Mouse (Mus musculus): ENCODE data around the gene Map4k4. TPM values are rescaled to one million over a fixed set of nuclear protein-coding genes. Genes with fewer than 3 reads are reported as not detected.

Gene Map4k4
- polyA plus RNA-seq, 1 experiment from 2014 or later, result 42.8 TPM

DNA sequence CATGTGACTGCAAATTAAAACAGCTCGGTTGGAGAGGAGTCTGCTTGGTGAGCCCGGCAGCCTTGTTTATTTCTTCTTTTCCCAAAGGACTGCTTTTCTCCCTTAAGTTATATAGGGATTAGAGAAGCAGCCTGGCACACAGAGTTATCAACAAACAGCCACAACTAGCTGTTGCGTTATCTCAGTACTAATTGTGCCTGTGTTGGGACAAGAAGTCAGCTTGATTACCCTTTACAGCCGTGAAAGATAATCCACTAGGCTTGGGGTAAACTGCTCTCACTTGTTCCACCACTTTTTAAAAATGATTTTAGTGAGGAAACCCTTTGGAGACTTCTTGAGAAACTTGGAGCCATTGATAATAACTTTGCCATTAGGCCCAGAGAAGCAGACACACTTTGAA is 36.9 kb downstream of the Map4k4 start:
- no peak for ATAC-seq (ENCODE audit: insufficient number of reproducible peaks, insufficient read depth, low FRiP score, low TSS enrichment, low read depth)
- H3K4me3 ChIP-seq, result no peak overlapping the region
- 22% methylated on average over 4 of the region's 4 CpGs for WGBS
- H3K27me3 ChIP-seq, result no peaks in the 10 kb centered on the region
- peaks cover 7% of the 10 kb centered on the region; the same call in 1 of the 2 replicates for H3K36me3 ChIP-seq
- peaks cover 95% of the 10 kb centered on the region for H3K4me1 ChIP-seq
- H3K4me2 ChIP-seq, result no peak overlapping the region
- no peak overlapping the region for H3K27ac ChIP-seq
- H3K9me3 ChIP-seq, result no peaks in the 10 kb centered on the region
- H3K9ac ChIP-seq, result no peak overlapping the region

DNA sequence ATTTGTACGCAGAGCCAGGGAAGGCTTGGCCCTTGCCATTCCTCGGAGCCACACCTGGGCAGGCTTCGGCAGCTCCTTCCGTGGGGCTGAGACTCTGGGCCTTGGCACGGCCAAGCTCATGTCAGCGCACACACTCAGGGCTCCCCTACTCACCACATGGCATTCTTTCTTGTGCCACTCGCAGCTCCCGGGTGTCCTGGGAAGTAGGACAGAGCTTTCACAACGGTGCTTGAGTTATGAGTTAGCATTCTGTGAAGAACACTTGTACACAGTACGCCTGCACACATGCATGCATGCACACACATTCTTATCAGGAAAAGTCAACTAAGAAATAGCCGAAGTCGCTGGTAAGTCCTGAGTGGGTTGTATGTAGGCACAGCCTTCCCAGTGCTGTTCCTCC is 38.7 kb downstream of the Map4k4 start:
- Histone ChIP-seq H3K4me2 (no peak overlapping the region), H3K9ac (no peak overlapping the region), H3K9me3 (no peaks in the 10 kb centered on the region), H3K4me3 (no peak overlapping the region), H3K4me1 (peaks cover 93% of the 10 kb centered on the region), H3K27me3 (no peaks in the 10 kb centered on the region), H3K27ac (no peak overlapping the region), H3K36me3 (peaks cover 7% of the 10 kb centered on the region; the same call in 1 of the 2 replicates)
- WGBS, result 79% methylated on average over 12 of the region's 12 CpGs
- no peak for ATAC-seq (ENCODE audit: insufficient number of reproducible peaks, insufficient read depth, low FRiP score, low TSS enrichment, low read depth)

DNA sequence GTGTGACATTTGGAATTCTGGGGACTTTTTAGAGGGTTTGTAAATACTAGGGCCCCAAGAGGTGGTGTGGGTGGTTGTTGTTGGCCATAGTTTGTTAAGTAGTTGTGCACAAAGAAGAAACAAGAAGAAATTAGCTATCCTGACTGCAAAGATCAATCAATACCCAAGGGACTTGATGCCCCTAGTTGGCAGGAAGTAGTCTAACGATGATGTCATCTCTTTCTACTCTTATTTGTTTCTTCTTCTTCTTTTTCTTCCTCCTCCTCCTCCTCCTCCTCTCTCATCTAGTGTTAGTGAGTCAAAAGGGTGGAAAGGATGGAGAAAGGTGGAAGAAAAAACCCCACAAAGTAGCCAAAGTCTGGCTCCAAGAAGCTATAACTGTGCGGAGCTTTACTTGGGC is 39.6 kb downstream of the Map4k4 start:
- Histone ChIP-seq H3K4me3 (no peak overlapping the region), H3K27me3 (no peaks in the 10 kb centered on the region), H3K9me3 (no peaks in the 10 kb centered on the region), H3K4me2 (no peak overlapping the region), H3K9ac (no peak overlapping the region), H3K36me3 (peaks cover 7% of the 10 kb centered on the region; the same call in 1 of the 2 replicates), H3K4me1 (peaks cover 92% of the 10 kb centered on the region), H3K27ac (no peak overlapping the region)
- no peak for ATAC-seq (ENCODE audit: insufficient number of reproducible peaks, insufficient read depth, low FRiP score, low TSS enrichment, low read depth)
- 82% methylated on average over 2 of the region's 2 CpGs for WGBS

DNA sequence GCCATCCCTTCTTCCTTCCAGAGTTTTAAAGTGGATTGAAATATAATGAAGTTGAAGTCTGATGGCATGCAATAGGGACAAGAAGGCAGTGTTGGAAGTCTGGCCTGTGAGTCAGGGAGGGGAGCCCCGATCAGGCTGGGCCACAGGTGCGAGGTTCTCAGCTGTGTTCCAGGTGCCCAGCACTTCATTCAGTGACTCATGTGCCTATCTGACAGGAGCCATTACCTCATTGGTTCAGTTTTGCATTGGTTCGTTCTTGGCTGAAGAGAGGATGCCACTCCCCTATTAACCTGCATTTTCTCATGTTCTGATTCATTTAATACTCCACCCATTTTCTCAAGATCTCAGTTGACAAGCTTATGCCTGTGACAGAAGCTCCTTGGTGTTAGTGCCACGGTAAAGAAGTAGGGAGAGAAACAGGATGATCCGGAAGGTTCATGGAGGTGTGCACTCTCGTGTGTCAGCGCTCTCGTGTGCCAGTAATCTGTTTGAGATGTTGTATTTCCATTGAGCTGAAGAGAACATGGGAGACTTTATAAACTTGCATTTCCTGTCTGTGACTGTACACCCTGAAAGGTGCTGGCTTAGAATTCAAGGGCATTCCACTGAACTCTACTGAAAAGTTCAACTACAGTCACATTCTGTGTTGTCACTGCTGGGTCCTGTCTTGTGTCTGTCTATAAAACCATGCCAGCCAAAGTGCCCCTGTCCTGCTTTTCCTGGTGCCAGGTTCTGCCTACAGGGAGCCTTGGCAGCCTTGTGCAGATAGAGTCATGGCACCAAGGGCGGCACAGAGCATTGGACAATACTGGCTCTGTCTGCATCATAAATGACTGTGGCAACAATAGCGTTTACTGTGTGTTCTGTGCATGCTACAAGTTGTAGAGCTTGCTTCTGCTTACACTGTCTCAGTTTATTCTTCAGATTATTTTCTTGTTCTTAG is 40.8 kb downstream of the Map4k4 start:
- Histone ChIP-seq H3K9ac (no peak overlapping the region), H3K9me3 (no peaks in the 10 kb centered on the region), H3K36me3 (peaks cover 7% of the 10 kb centered on the region; the same call in 1 of the 2 replicates), H3K4me2 (no peak overlapping the region), H3K27ac (peak overlapping the region; percentile 34; the same call in 1 of the 2 replicates), H3K4me1 (peaks cover 93% of the 10 kb centered on the region), H3K27me3 (no peaks in the 10 kb centered on the region), H3K4me3 (no peak overlapping the region)
- WGBS, result 67% methylated on average over 10 of the region's 10 CpGs
- ATAC-seq (ENCODE audit: insufficient number of reproducible peaks, insufficient read depth, low FRiP score, low TSS enrichment, low read depth), result no peak

DNA sequence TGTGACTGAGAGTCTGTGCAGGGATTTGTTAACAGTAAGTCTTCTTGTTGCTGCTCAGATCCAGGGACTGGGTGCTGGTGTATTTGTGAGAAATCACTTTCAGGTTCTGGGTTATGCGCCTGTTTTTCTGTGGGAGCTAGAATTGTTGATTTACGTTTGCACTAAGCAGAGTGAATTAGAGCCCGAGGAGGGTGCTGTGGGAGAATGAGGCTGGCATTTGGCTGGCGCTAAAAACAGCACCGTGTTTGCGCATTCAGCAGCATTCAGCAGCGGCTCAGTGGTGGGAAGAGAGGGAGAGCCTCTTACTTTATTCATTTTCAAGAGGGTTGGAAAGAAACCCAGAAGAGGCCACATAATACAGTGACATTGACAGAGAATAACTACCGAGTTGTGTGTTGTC is 42.2 kb downstream of the Map4k4 start:
- Histone ChIP-seq H3K27ac (peak overlapping the region; percentile 71), H3K4me3 (no peak overlapping the region), H3K4me1 (peaks cover 91% of the 10 kb centered on the region), H3K9me3 (no peaks in the 10 kb centered on the region), H3K36me3 (peaks cover 7% of the 10 kb centered on the region; the same call in 1 of the 2 replicates), H3K4me2 (peak overlapping the region; percentile 18), H3K27me3 (no peaks in the 10 kb centered on the region), H3K9ac (no peak overlapping the region)
- 30% methylated on average over 8 of the region's 8 CpGs for WGBS
- ATAC-seq (ENCODE audit: insufficient number of reproducible peaks, insufficient read depth, low FRiP score, low TSS enrichment, low read depth), result no peak

DNA sequence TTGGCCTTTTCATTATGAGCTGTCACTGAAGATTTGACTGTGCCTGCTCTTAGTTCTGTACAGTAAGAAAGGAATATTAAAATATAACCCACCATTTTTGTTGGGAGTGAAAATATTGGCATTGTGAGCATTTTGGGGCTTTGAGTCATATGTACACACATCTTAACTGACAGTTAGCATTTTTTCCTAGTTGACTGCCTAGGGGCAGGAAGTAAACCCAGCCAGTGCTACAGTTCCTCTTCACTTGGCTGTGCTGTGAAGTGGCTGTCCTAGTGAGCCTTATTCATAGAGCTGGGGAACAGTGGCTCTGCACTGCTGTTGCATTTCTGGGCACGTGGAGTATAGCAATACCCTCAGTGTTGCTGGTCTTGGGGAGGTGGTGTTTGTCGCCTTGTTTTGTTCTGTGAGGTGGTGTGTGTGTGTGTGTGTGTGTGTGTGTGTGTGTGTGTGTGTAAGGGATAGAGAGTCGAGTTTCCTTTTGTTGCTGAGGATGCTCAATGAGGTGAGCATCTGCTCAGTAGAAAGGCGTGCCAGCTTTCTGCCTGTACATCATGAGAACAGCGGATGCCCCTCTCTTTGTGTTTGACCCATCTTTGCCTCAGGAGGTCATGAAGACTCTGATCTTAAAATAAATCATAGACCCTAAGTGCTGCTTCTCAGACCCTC is 43.7 kb downstream of the Map4k4 start:
- Histone ChIP-seq H3K9me3 (no peaks in the 10 kb centered on the region), H3K9ac (no peak overlapping the region), H3K4me3 (no peak overlapping the region), H3K27me3 (no peaks in the 10 kb centered on the region), H3K4me2 (no peak overlapping the region), H3K27ac (no peak overlapping the region), H3K36me3 (peaks cover 2% of the 10 kb centered on the region; the same call in 1 of the 2 replicates), H3K4me1 (peaks cover 92% of the 10 kb centered on the region)
- no peak for ATAC-seq (ENCODE audit: insufficient number of reproducible peaks, insufficient read depth, low FRiP score, low TSS enrichment, low read depth)
- WGBS, result 41% methylated on average over 5 of the region's 5 CpGs

DNA sequence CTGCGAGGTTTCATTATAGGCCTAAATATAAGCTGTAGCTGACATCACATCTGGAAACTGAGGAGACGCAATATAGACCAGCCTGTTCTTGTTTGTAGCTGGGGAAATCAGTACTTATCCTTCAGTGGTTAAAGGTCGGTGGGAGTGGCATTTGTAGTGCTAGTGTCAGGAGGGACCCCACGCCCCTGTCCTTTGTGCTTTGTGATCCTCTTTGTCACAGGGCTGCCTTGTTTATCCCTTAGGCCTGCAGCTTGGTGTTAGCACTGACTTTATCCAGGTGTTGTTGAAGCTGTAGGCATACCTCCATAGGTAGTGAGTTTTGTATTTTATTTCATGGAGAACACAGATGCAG is 44.2 kb downstream of the Map4k4 start:
- Histone ChIP-seq H3K9me3 (no peaks in the 10 kb centered on the region), H3K27me3 (no peaks in the 10 kb centered on the region), H3K4me2 (no peak overlapping the region), H3K9ac (no peak overlapping the region), H3K36me3 (no peaks in the 10 kb centered on the region), H3K27ac (no peak overlapping the region), H3K4me3 (no peak overlapping the region), H3K4me1 (peaks cover 92% of the 10 kb centered on the region)
- WGBS, result 47% methylated on average over 4 of the region's 4 CpGs
- ATAC-seq (ENCODE audit: insufficient number of reproducible peaks, insufficient read depth, low FRiP score, low TSS enrichment, low read depth), result no peak

DNA sequence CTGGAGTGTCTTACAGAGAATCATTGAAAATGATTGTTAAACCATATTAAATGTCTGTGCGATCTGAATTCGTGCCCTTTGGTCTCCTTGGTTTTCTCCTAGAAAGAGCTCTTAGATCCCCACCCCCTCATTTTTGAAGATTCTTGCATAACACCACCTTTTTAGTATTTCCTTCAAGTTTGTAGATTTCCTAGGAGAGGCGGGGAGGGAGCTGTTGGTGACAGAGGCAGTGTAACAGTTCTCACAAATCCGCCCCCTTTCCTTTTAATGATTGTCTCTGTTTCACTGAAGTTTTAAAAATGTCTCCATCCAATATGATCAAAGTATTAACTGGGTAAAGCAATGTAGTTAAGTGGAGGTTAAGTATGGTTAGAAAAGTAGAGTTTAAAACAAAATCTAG is 45.7 kb downstream of the Map4k4 start:
- H3K9me3 ChIP-seq, result no peaks in the 10 kb centered on the region
- no peak overlapping the region for H3K4me2 ChIP-seq
- no peaks in the 10 kb centered on the region for H3K27me3 ChIP-seq
- ATAC-seq (ENCODE audit: insufficient number of reproducible peaks, insufficient read depth, low FRiP score, low TSS enrichment, low read depth), result no peak
- 65% methylated on average over 4 of the region's 4 CpGs for WGBS
- peaks cover 85% of the 10 kb centered on the region for H3K4me1 ChIP-seq
- H3K4me3 ChIP-seq, result no peak overlapping the region
- no peaks in the 10 kb centered on the region for H3K36me3 ChIP-seq
- H3K9ac ChIP-seq, result no peak overlapping the region
- peak overlapping the region; percentile 57; the same call in 1 of the 2 replicates for H3K27ac ChIP-seq

DNA sequence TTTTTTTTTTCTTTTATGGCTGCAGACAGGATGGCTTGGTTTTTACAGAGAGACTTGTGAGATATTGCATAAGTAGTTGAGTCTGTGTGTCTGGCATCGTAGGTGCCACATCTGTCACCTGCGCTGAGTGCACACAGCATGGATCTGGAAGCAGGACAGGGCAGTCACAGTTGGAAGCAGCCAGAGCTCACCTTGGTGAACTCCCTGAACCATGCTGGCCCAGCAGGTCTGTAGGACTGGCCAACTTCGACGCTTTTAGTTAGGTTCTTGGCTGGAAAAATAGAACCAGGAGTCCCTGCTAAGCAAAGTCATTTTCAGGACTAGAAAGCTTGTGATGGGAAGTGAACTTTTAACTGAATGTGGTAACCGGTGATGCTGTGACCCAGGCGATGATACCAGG is 46.5 kb downstream of the Map4k4 start:
- peaks cover 83% of the 10 kb centered on the region for H3K4me1 ChIP-seq
- H3K27me3 ChIP-seq, result no peaks in the 10 kb centered on the region
- H3K36me3 ChIP-seq, result no peaks in the 10 kb centered on the region
- peak overlapping the region; percentile 74 for H3K27ac ChIP-seq
- WGBS, result 59% methylated on average over 6 of the region's 6 CpGs
- no peak overlapping the region for H3K4me2 ChIP-seq
- no peak for ATAC-seq (ENCODE audit: insufficient number of reproducible peaks, insufficient read depth, low FRiP score, low TSS enrichment, low read depth)
- 0 out of 2 replicates have a peak overlapping the region, but pooled peaks have one; percentile 11 for H3K9ac ChIP-seq
- no peaks in the 10 kb centered on the region for H3K9me3 ChIP-seq
- H3K4me3 ChIP-seq, result no peak overlapping the region

DNA sequence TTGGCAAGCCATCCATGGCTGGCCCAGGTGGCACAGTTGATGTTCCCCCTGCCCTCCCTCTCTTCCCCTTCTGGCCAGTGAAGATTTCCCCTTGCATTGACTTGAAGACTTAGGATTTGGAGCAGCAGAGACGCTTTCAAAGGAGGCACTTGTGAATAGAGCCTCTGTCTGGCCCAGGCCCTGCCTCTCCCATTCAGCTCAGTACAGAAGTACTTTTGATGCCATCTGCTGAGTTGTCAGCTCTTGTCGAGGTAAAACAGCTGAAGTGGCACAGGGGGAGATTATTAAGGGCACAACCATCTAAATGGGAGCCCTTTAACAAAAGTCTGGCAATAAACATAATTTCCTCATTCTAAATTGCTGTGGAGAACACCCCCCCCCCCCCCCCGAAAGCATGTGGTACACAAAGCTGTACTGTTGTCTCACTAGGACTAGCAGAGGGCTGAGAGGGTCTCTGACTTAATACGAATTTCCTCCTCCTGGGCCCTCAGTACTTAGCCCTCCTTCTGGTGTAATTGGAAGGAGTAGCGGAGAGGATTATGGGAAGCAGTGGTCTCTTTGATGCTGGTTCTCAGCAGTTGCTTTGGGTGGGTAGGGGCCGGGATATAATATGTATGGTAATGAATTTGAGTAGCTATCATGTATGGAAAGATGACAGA is 47.1 kb downstream of the Map4k4 start:
- Histone ChIP-seq H3K4me3 (no peak overlapping the region), H3K27me3 (no peaks in the 10 kb centered on the region), H3K4me2 (no peak overlapping the region), H3K9ac (0 out of 2 replicates have a peak overlapping the region, but pooled peaks have one; percentile 11), H3K9me3 (no peaks in the 10 kb centered on the region), H3K36me3 (no peaks in the 10 kb centered on the region), H3K27ac (peak overlapping the region; percentile 74), H3K4me1 (peaks cover 82% of the 10 kb centered on the region)
- no peak for ATAC-seq (ENCODE audit: insufficient number of reproducible peaks, insufficient read depth, low FRiP score, low TSS enrichment, low read depth)
- WGBS, result 25% methylated on average over 6 of the region's 6 CpGs

DNA sequence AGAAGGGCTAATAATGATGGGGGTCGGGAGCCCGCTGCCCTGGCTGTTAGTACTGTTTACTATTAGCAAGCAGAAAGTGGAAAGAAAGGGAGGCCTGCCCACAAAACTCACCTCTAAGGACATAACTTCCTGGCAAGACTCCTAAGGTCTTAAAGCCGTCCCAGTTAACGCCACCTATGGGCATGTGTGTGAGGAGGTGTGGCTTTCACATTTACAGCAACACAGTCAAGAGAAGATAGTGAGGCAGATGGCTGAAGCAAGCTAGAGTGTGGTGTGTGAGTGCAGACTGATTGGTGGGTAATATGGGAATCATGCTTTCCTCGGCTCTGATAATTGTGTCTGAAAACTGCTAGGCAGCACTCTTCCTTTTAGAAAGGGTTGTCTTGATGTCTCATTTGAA is 48.5 kb downstream of the Map4k4 start:
- ATAC-seq (ENCODE audit: insufficient number of reproducible peaks, insufficient read depth, low FRiP score, low TSS enrichment, low read depth), result no peak
- WGBS, result 48% methylated on average over 5 of the region's 5 CpGs

More for the DNA sequence above, 48.5 kb downstream of the Map4k4 start:
- no peak overlapping the region for H3K4me3 ChIP-seq
- no peaks in the 10 kb centered on the region for H3K27me3 ChIP-seq
- H3K9me3 ChIP-seq, result no peaks in the 10 kb centered on the region
- H3K36me3 ChIP-seq, result no peaks in the 10 kb centered on the region
- H3K4me1 ChIP-seq, result peaks cover 84% of the 10 kb centered on the region
- H3K27ac ChIP-seq, result no peak overlapping the region
- no peak overlapping the region for H3K4me2 ChIP-seq
- H3K9ac ChIP-seq, result no peak overlapping the region
